Mouse (Mus musculus): ENCODE data around the gene Extl1.

Extl1 gene

GRCm38 (mm10) chr4:134391636-134392035 is 8.0 kb upstream of the Extl1 start:
- no peak for DNase-seq (ENCODE audit: low spot score in 2 of 2)

GRCm38 (mm10) chr4:134388397-134388796 is 4.7 kb upstream of the Extl1 start:
- DNase-seq (ENCODE audit: low spot score in 2 of 2): peak; percentile 61 to 86

GRCm38 (mm10) chr4:134387268-134387667 is 3.6 kb upstream of the Extl1 start:
- DNase-seq (ENCODE audit: low spot score in 2 of 2): no peak

GRCm38 (mm10) chr4:134379510-134379909 is 4.1 kb downstream of the Extl1 start:
- DNase-seq (ENCODE audit: low spot score in 2 of 2): no peak

- DNase-seq (ENCODE audit: low spot score in 2 of 2): no peak
These were observed 5.5 kb downstream of the Extl1 start for GRCm38 (mm10) chr4:134378089-134378615.

GRCm38 (mm10) chr4:134374306-134374705 is 9.3 kb downstream of the Extl1 start:
- DNase-seq (ENCODE audit: low spot score in 2 of 2): no peak

- DNase-seq (ENCODE audit: low spot score in 2 of 2): no peak
These were observed 10.4 kb downstream of the Extl1 start for GRCm38 (mm10) chr4:134373295-134373694.

- peak; percentile 64 to 75 for DNase-seq (ENCODE audit: low spot score in 2 of 2)
These were observed 11.3 kb downstream of the Extl1 start for GRCm38 (mm10) chr4:134372294-134372747.

GRCm38 (mm10) chr4:134371316-134371855 is 12.3 kb downstream of the Extl1 start:
- DNase-seq (ENCODE audit: low spot score in 2 of 2): no peak

GRCm38 (mm10) chr4:134370649-134371221 is 12.9 kb downstream of the Extl1 start:
- DNase-seq (ENCODE audit: low spot score in 2 of 2): no peak

- DNase-seq (ENCODE audit: low spot score in 2 of 2): no peak
These were observed 18.4 kb downstream of the Extl1 start for GRCm38 (mm10) chr4:134365280-134365679.

- peak; percentile 61 to 74 for DNase-seq (ENCODE audit: low spot score in 2 of 2)
These were observed 21.1 kb downstream of the Extl1 start for GRCm38 (mm10) chr4:134362586-134362985.

GRCm38 (mm10) chr4:134362124-134362523 is 21.5 kb downstream of the Extl1 start:
- DNase-seq (ENCODE audit: low spot score in 2 of 2): no peak

- DNase-seq (ENCODE audit: low spot score in 2 of 2): no peak
These were observed 22.4 kb downstream of the Extl1 start for GRCm38 (mm10) chr4:134361215-134361614.

GRCm38 (mm10) chr4:134359649-134360048 is 24.0 kb downstream of the Extl1 start:
- DNase-seq (ENCODE audit: low spot score in 2 of 2): no peak

GRCm38 (mm10) chr4:134357461-134357771 is 26.2 kb downstream of the Extl1 start:
- no peak for DNase-seq (ENCODE audit: low spot score in 2 of 2)

- DNase-seq (ENCODE audit: low spot score in 2 of 2): peak; percentile 62 to 88
These were observed 26.8 kb downstream of the Extl1 start for GRCm38 (mm10) chr4:134356591-134357460.

- no peak for DNase-seq (ENCODE audit: low spot score in 2 of 2)
These were observed 27.7 kb downstream of the Extl1 start for GRCm38 (mm10) chr4:134355841-134356452.

- no peak for DNase-seq (ENCODE audit: low spot score in 2 of 2)
These were observed 29.9 kb downstream of the Extl1 start for GRCm38 (mm10) chr4:134353527-134354409.

GRCm38 (mm10) chr4:134352929-134353328 is 30.7 kb downstream of the Extl1 start:
- no peak for DNase-seq (ENCODE audit: low spot score in 2 of 2)

GRCm38 (mm10) chr4:134352261-134352707 is 31.4 kb downstream of the Extl1 start:
- DNase-seq (ENCODE audit: low spot score in 2 of 2): peak in 1 of 2 experiments; percentile 52

All from spleen, postnatal 4 days (tissue).